ENCODE assay signal across 14 mouse cellular contexts in genomic region chr17:65726755-65727154, GRCm38 (mm10). TPM values are rescaled to one million over a fixed set of nuclear protein-coding genes. Genes with fewer than 3 reads are reported as not detected.
A peak's percentile ranks its signal among the peaks of the same experiment; 100 is the strongest.
DNase-seq lines count a peak whose midpoint lies in the region; ATAC-seq and TF ChIP-seq lines count a peak whose summit lies in the region.
"Had no signal": no experiment of that assay in that cellular context is flagged by ENCODE, and none has a peak within 500 bp of the region (broad histone marks: within the 10 kb centered on the region; RNA-seq: fewer than 3 reads in every experiment).

No protein-coding gene starts in this region.

- H3K9ac ChIP-seq in CH12.LX (ENCODE audit: insufficient read depth, low read depth) = peak overlapping the region; percentile 34; the same call in 1 of the 2 replicates
- H3K9ac ChIP-seq in midbrain, embryonic 14.5 days (replicated peaks; ENCODE audit: low read length) = no peak overlapping the region
- H3K9ac ChIP-seq: forebrain, postnatal 0 days; hindbrain, embryonic 14.5 days; liver, embryonic 14.5 days; midbrain, embryonic 15.5 days had no signal

- no peak overlapping the region for H3K4me3 ChIP-seq in left cerebral cortex, adult 2 months
- no peak overlapping the region for H3K4me3 ChIP-seq in CH12.LX (replicated peaks in 1 of 3; ENCODE audit: low read depth in 2 of 3, low read length in 2 of 3, poor library complexity in 1 of 3)
- H3K4me3 ChIP-seq in midbrain, embryonic 14.5 days (replicated peaks; ENCODE audit: low read depth, low read length) = no peak overlapping the region
- H3K4me3 ChIP-seq: midbrain, embryonic 15.5 days had no signal

- peak overlapping the region; percentile 1; the same call in 1 of the 2 replicates for H3K27ac ChIP-seq in left cerebral cortex, adult 2 months
- no peak overlapping the region for H3K27ac ChIP-seq in CH12.LX (ENCODE audit: insufficient read depth, low read depth)
- H3K27ac ChIP-seq in midbrain, embryonic 14.5 days (replicated peaks; ENCODE audit: low read depth, low read length) = no peak overlapping the region
- H3K27ac ChIP-seq: hindbrain, embryonic 14.5 days; liver, embryonic 14.5 days; midbrain, embryonic 15.5 days had no signal

- H3K36me3 ChIP-seq in CH12.LX (replicated peaks in 1 of 2; ENCODE audit: control insufficient read depth in 1 of 2, insufficient read depth in 1 of 2, low read length in 1 of 2) = no peaks in the 10 kb centered on the region
- H3K36me3 ChIP-seq in midbrain, embryonic 14.5 days (ENCODE audit: control insufficient read depth, insufficient read depth, low read length) = no peaks in the 10 kb centered on the region
- H3K36me3 ChIP-seq: midbrain, embryonic 15.5 days had no signal

- ATAC-seq in megakaryocyte, adult 5-6 weeks (ENCODE audit: poor library complexity, severe bottlenecking) = peak; percentile 56
- ATAC-seq in midbrain, embryonic 14.5 days (ENCODE audit: low FRiP score, low TSS enrichment) = no peak
- ATAC-seq: forebrain, postnatal 0 days; midbrain, embryonic 15.5 days had no signal

- DNase-seq in left cerebral cortex, adult 2 months (ENCODE audit: extremely low spot score in 1 of 2, low spot score in 2 of 2) = no peak
- DNase-seq in left cerebral cortex, postnatal 25 days (ENCODE audit: low spot score in 2 of 2) = no peak
- DNase-seq in CH12.LX (ENCODE audit: extremely low read depth) (no peak), adipocyte (ENCODE audit: low spot score) (peak; percentile 35)
- DNase-seq in kidney, adult 8-10 months = no peak
- no peak for DNase-seq in midbrain, embryonic 14.5 days
- DNase-seq: adrenal gland, postnatal 36 days; cerebellum, adult 9-11 months; forebrain, postnatal 0 days; right cerebral cortex, postnatal 4 days had no signal

- no peaks in the 10 kb centered on the region for H3K27me3 ChIP-seq in CH12.LX (replicated peaks)
- H3K27me3 ChIP-seq in midbrain, embryonic 14.5 days (ENCODE audit: control insufficient read depth, insufficient read depth, low read length) = no peaks in the 10 kb centered on the region
- H3K27me3 ChIP-seq: midbrain, embryonic 15.5 days had no signal

- H3K4me2 ChIP-seq in CH12.LX (ENCODE audit: insufficient read depth, low read depth, poor library complexity, severe bottlenecking) = peak overlapping the region; percentile 70
- no peak overlapping the region for H3K4me2 ChIP-seq in midbrain, embryonic 14.5 days (ENCODE audit: low read length)
- H3K4me2 ChIP-seq: hindbrain, embryonic 14.5 days; midbrain, embryonic 15.5 days had no signal

- no peak for TF ChIP-seq POLR2A in CH12.LX (IDR thresholded peaks at IDR 0.05; ENCODE audit: low read depth, low read length)

- no peak for TF ChIP-seq EP300 in CH12.LX (IDR thresholded peaks at IDR 0.05; ENCODE audit: low read length)

- H3K79me2 ChIP-seq in CH12.LX (replicated peaks; ENCODE audit: control insufficient read depth, extremely low read depth, insufficient read depth, poor library complexity, severe bottlenecking) = no peaks in the 10 kb centered on the region

- 96% methylated on average over 5 of the region's 5 CpGs for WGBS in midbrain, embryonic 14.5 days

- TF ChIP-seq CTCF in left cerebral cortex, adult 2 months (IDR thresholded peaks at IDR 0.05) = no peak
- TF ChIP-seq CTCF in CH12.LX (conservative IDR thresholded peaks at IDR 0.05 in 1 of 2, IDR thresholded peaks at IDR 0.05 in 1 of 2; ENCODE audit: low read depth in 2 of 2, low read length in 2 of 2) = no peak

- peaks cover 4 to 35% of the 10 kb centered on the region in 2 experiments; a peak in 3 of 4 replicates for H3K4me1 ChIP-seq in CH12.LX (ENCODE audit: control insufficient read depth in 1 of 2, insufficient read depth in 2 of 2)
- no peaks in the 10 kb centered on the region for H3K4me1 ChIP-seq in midbrain, embryonic 14.5 days (ENCODE audit: control insufficient read depth, insufficient read depth, low read length)

- in situ Hi-C loops in CH12.LX (cut with MboI; ENCODE audit: low pct_ligation_motif_present, low pct_unique_long_range_greater_than_20kb, low sequenced_read_pairs) = no loop called here

- peaks cover 3% of the 10 kb centered on the region for H3K9me3 ChIP-seq in CH12.LX (replicated peaks; ENCODE audit: low read length)
- no peaks in the 10 kb centered on the region for H3K9me3 ChIP-seq in midbrain, embryonic 14.5 days (ENCODE audit: control insufficient read depth, low read length)
- H3K9me3 ChIP-seq: midbrain, embryonic 15.5 days had no signal

- TF ChIP-seq RAD21 in CH12.LX (IDR thresholded peaks at IDR 0.05; ENCODE audit: low read depth, low read length) = no peak

- intact Hi-C loops in left cerebral cortex, adult 2 months (cut with DNase I) = no loop called here
- intact Hi-C loops in left cerebral cortex, postnatal 25 days (cut with DNase I) = loop anchor here (5.0 kb wide), 1 partner anchor 41 kb away; no protein-coding TSS in a partner anchor

- dilution Hi-C loops in CH12.LX (cut with MboI; ENCODE audit: extremely low pct_ligation_motif_present, extremely low pct_unique_long_range_greater_than_20kb, low sequenced_read_pairs) = no loop called here

TF ChIP-seq in CH12.LX, 34 proteins besides CTCF, POLR2A, EP300 and RAD21:
- no peak for TF ChIP-seq ZC3H11A (IDR thresholded peaks at IDR 0.05; ENCODE audit: low read depth, low read length)
- no peak for TF ChIP-seq NRF1 (IDR thresholded peaks at IDR 0.05; ENCODE audit: low read depth, low read length)
- no peak for TF ChIP-seq MEF2A (IDR thresholded peaks at IDR 0.05; ENCODE audit: borderline replicate concordance, low read depth, low read length)
- TF ChIP-seq JUN (IDR thresholded peaks at IDR 0.05; ENCODE audit: insufficient read depth, low read depth, low read length) = no peak
- TF ChIP-seq IRF4 (IDR thresholded peaks at IDR 0.05; ENCODE audit: low read depth, low read length) = no peak
- no peak for TF ChIP-seq ETS1 (conservative IDR thresholded peaks at IDR 0.05; ENCODE audit: low read depth, low read length)
- no peak for TF ChIP-seq TBP (conservative IDR thresholded peaks at IDR 0.05; ENCODE audit: low read depth, low read length)
- TF ChIP-seq USF1 (IDR thresholded peaks at IDR 0.05; ENCODE audit: low read depth, low read length) = 0 out of 2 replicates have a peak, but pooled peaks have one; percentile 4
- TF ChIP-seq CHD1 (IDR thresholded peaks at IDR 0.05; ENCODE audit: low read depth, low read length) = no peak
- TF ChIP-seq MAZ (IDR thresholded peaks at IDR 0.05; ENCODE audit: low read depth, low read length) = no peak
- no peak for TF ChIP-seq SMC3 (IDR thresholded peaks at IDR 0.05; ENCODE audit: low read depth, low read length)
- no peak for TF ChIP-seq MXI1 (IDR thresholded peaks at IDR 0.05; ENCODE audit: low read depth, low read length)
- TF ChIP-seq UBTF (IDR thresholded peaks at IDR 0.05; ENCODE audit: low read depth, low read length) = no peak
- TF ChIP-seq PAX5 (IDR thresholded peaks at IDR 0.05; ENCODE audit: low read length) = no peak
- peak; percentile 66 for TF ChIP-seq ZNF384 (IDR thresholded peaks at IDR 0.05; ENCODE audit: low read depth, low read length)
- no peak for TF ChIP-seq NELFE (IDR thresholded peaks at IDR 0.05; ENCODE audit: low read depth, low read length)
- TF ChIP-seq ZMIZ1 (IDR thresholded peaks at IDR 0.05; ENCODE audit: low read depth, low read length) = no peak
- no peak for TF ChIP-seq CHD2 (IDR thresholded peaks at IDR 0.05; ENCODE audit: low read length)
- TF ChIP-seq KAT2A (IDR thresholded peaks at IDR 0.05; ENCODE audit: insufficient replicate concordance, low read length) = no peak
- no peak for TF ChIP-seq RCOR1 (conservative IDR thresholded peaks at IDR 0.05; ENCODE audit: low read depth, low read length)
- peak; percentile 40; the same call in 1 of the 2 replicates for TF ChIP-seq ELF1 (IDR thresholded peaks at IDR 0.05; ENCODE audit: low read depth, low read length)
- no peak for TF ChIP-seq ZKSCAN1 (IDR thresholded peaks at IDR 0.05; ENCODE audit: borderline replicate concordance, low read depth, low read length)
- peak; percentile 70 for TF ChIP-seq MYC (IDR thresholded peaks at IDR 0.05; ENCODE audit: low read depth, low read length)
- TF ChIP-seq MAX (IDR thresholded peaks at IDR 0.05; ENCODE audit: low read length) = peak; percentile 40; the same call in 1 of the 2 replicates
- peak; percentile 58 for TF ChIP-seq BHLHE40 (IDR thresholded peaks at IDR 0.05; ENCODE audit: low read depth, low read length)

RNA-seq across cellular contexts. Expression of gene Rab31, which starts 45.8 kb away (rescaled TPM):
- 10 to 100 TPM; 53.6 to 54.7 TPM for total RNA-seq in left cerebral cortex, adult 2 months (2021)
- 10 to 100 TPM; 64.1 to 65.5 TPM for total RNA-seq in left cerebral cortex, postnatal 25 days (2021)
- total RNA-seq in CH12.LX (2012; rRNA removed) (2.8 and 3.2 TPM in 2 replicates), CH12.LX (2014; rRNA removed) (0.82 and 1.2 TPM in 2 replicates)
- polyA plus RNA-seq in CH12.LX (2012; ENCODE audit: insufficient read length, low read depth) = 0.48 and 0.79 TPM in 2 replicates
- 50.9 and 56.6 TPM in 2 replicates for total RNA-seq in megakaryocyte, adult 5-6 weeks (2015)
- total RNA-seq in megakaryocyte, adult 5-6 weeks (2017) = 85.0 and 90.9 TPM in 2 replicates
- 67.8 and 90.2 TPM in 2 replicates for polyA plus RNA-seq in midbrain, embryonic 14.5 days (2014; fragmentation: Nextera tagmentation; extraction: Ambion mirVana)

RNA-seq across cellular contexts. Expression of gene Ppp4r1, which starts 55.6 kb away (rescaled TPM):
- total RNA-seq in left cerebral cortex, adult 2 months (2021) = 10 to 100 TPM; 46.5 to 52.5 TPM
- total RNA-seq in left cerebral cortex, postnatal 25 days (2021) = 10 to 100 TPM; 41.7 to 57.5 TPM
- total RNA-seq in CH12.LX (2012; rRNA removed) = 11.2 and 13.6 TPM in 2 replicates
- total RNA-seq in CH12.LX (2014; rRNA removed) = 12.9 and 13.0 TPM in 2 replicates
- 17.1 and 21.7 TPM in 2 replicates for polyA plus RNA-seq in CH12.LX (2012; ENCODE audit: insufficient read length, low read depth)
- 57.8 and 78.5 TPM in 2 replicates for total RNA-seq in megakaryocyte, adult 5-6 weeks (2015)
- 57.3 and 58.5 TPM in 2 replicates for total RNA-seq in megakaryocyte, adult 5-6 weeks (2017)
- polyA plus RNA-seq in midbrain, embryonic 14.5 days (2014; fragmentation: Nextera tagmentation; extraction: Ambion mirVana) = 45.0 and 54.0 TPM in 2 replicates

Comparison
In these comparisons a context has a peak if more than half of its experiments do, and no peak if none do; other contexts are left out.
1. RNA of gene Rab31, which starts 45.8 kb away (total RNA-seq): 50.9 to 90.9 TPM in megakaryocyte, adult 5-6 weeks, 64.1 to 65.5 TPM in left cerebral cortex, postnatal 25 days and 53.6 to 54.7 TPM in left cerebral cortex, adult 2 months; 0.82 to 3.2 TPM in CH12.LX; every median in the first group is over 10 times any median in the second.